Mouse (Mus musculus) thymus, postnatal 4 days (tissue): ENCODE results near the gene Rpl13a.
"Not testable (repeated sequence)": the region's sequence is repeated elsewhere in the genome, so short reads cannot be mapped to it uniquely, and the experiment has no call there.

Experiments used
- DNase-seq: peaks from one replicate; pipeline ENCODE4 v3.0.0; 2021

Gene Rpl13a

GRCm38 (mm10) chr7:45156206-45156605, 27.6 kb upstream of the Rpl13a start:
- DNase-seq: no peak

- no peak for DNase-seq
Measured at GRCm38 (mm10) chr7:45155590-45155989, 27.0 kb upstream of the Rpl13a start.

GRCm38 (mm10) chr7:45154993-45155514, 26.5 kb upstream of the Rpl13a start:
- DNase-seq: peak; percentile 77

- DNase-seq: peak; percentile 99
Measured at GRCm38 (mm10) chr7:45154096-45154992, 25.8 kb upstream of the Rpl13a start, which contains the start of the genes Pih1d1 and Aldh16a1. TSS of gene Pih1d1 (plus strand) at chr7:45154303. TSS of gene Aldh16a1 (minus strand) at chr7:45154584.

- DNase-seq: no peak
Measured at GRCm38 (mm10) chr7:45153586-45153985, 25.0 kb upstream of the Rpl13a start.

- not testable (repeated sequence) for DNase-seq
Measured at GRCm38 (mm10) chr7:45153052-45153451, 24.5 kb upstream of the Rpl13a start.

GRCm38 (mm10) chr7:45151303-45151702, 22.7 kb upstream of the Rpl13a start:
- DNase-seq: no peak

GRCm38 (mm10) chr7:45150321-45150720, 21.8 kb upstream of the Rpl13a start:
- no peak for DNase-seq

- DNase-seq: no peak
Measured at GRCm38 (mm10) chr7:45149545-45149944, 21.0 kb upstream of the Rpl13a start.

- no peak for DNase-seq
Measured at GRCm38 (mm10) chr7:45148534-45149098, 20.1 kb upstream of the Rpl13a start.

GRCm38 (mm10) chr7:45147899-45148298, 19.3 kb upstream of the Rpl13a start:
- no peak for DNase-seq

- no peak for DNase-seq
Measured at GRCm38 (mm10) chr7:45147267-45147666, 18.7 kb upstream of the Rpl13a start.

- no peak for DNase-seq
Measured at GRCm38 (mm10) chr7:45145460-45145859, 16.9 kb upstream of the Rpl13a start.

- no peak for DNase-seq
Measured at GRCm38 (mm10) chr7:45144368-45145174, 16.0 kb upstream of the Rpl13a start.

GRCm38 (mm10) chr7:45141914-45142313, 13.4 kb upstream of the Rpl13a start:
- DNase-seq: no peak

- peak; percentile 63 for DNase-seq
Measured at GRCm38 (mm10) chr7:45141319-45141718, 12.8 kb upstream of the Rpl13a start.

- DNase-seq: no peak
Measured at GRCm38 (mm10) chr7:45139904-45140723, 11.6 kb upstream of the Rpl13a start.

- DNase-seq: no peak
Measured at GRCm38 (mm10) chr7:45138403-45138802, 9.8 kb upstream of the Rpl13a start.

- peak; percentile 64 for DNase-seq
Measured at GRCm38 (mm10) chr7:45137171-45138006, 8.8 kb upstream of the Rpl13a start.

- peak; percentile 93 for DNase-seq
Measured at GRCm38 (mm10) chr7:45135993-45136567, 7.5 kb upstream of the Rpl13a start, which contains the start of the genes Gm45713 and Flt3l. TSS of gene Gm45713 (minus strand) at chr7:45136231. TSS of gene Flt3l (minus strand) at chr7:45136432.

- DNase-seq: no peak
Measured at GRCm38 (mm10) chr7:45135370-45135769, 6.8 kb upstream of the Rpl13a start.
